Mouse (Mus musculus) hindbrain, embryonic 10.5 days (tissue): ENCODE measurements around the gene Plxnc1. TPM values are rescaled to one million over a fixed set of nuclear protein-coding genes. Genes with fewer than 3 reads are reported as not detected.

ENCODE experiments used
- DNase-seq: peaks from one replicate; pipeline ENCODE4 v3.0.0-alpha.2; 2017; ENCODE audit warnings: low spot score
- H3K27ac ChIP-seq: fragments of 300-500 bp; sonication (generic); 2 replicates; pipeline ENCODE4 v1.5.1; 2016; ENCODE audit warnings: mild to moderate bottlenecking, moderate library complexity
- H3K27me3 ChIP-seq: fragments of 300-500 bp; sonication (generic); 2 replicates; pipeline ENCODE4 v1.6.1; 2016; ENCODE audit warnings: mild to moderate bottlenecking; ENCODE audit not compliant: poor library complexity, insufficient read depth, severe bottlenecking
- H3K36me3 ChIP-seq: fragments of 300-500 bp; sonication (generic); 2 replicates; pipeline ENCODE4 v1.6.1; 2016; ENCODE audit warnings: mild to moderate bottlenecking, moderate library complexity
- H3K4me1 ChIP-seq: fragments of 300-500 bp; sonication (generic); replicated peaks from 2 replicates; pipeline ENCODE4 v1.6.1; 2016; ENCODE audit warnings: mild to moderate bottlenecking
- H3K4me3 ChIP-seq: fragments of 300-500 bp; sonication (generic); 2 replicates; pipeline ENCODE4 v1.5.1; 2016; ENCODE audit warnings: mild to moderate bottlenecking, moderate library complexity
- H3K9me3 ChIP-seq: fragments of 300-500 bp; sonication (generic); 2 replicates; pipeline ENCODE4 v1.6.1; 2016; ENCODE audit warnings: mild to moderate bottlenecking, moderate library complexity
- WGBS: fragments of 180-500 bp; shearing (Covaris S2); methylation state at CpG from one replicate; pipeline ENCODE4 v1.1.7; 2016; 5-methylcytosine and 5-hydroxymethylcytosine counted together
- polyA plus RNA-seq: library from polyadenylated mRNA; unstranded; fragments of >200 nt; fragmentation: Nextera tagmentation; extraction: Ambion mirVana; gene quantifications from 2 replicates; pipeline ENCODE4 v1.2.1, GENCODE M21; 2016

Gene Plxnc1
- polyA plus RNA-seq, 1 experiment from 2014 or later, result 1.5 TPM

GRCm38 (mm10) chr10:94818781-94819665 is 125.6 kb downstream of the Plxnc1 start:
- H3K4me1 ChIP-seq, result 0 out of 2 replicates have a peak, but pooled peaks cover 8% of the 10 kb centered on the region

DNA sequence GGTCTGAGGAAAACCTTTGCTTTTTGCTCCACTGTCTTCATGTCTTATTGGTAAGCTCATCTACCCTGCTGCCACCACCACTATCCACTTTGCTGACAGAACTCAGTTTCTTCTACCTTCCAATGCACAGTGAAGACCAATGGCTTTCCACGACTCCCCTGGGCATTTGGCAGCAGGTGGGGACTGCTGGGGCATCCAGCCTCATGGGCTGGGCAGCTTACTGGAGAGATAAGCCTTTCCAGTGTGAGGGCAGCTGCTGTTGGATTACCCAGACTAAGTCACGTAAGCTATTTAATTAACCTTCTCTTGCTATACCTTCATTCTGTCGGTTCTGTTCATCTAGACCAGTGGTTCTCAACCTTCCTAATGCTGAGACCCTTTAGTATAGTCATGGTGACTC is 126.5 kb downstream of the Plxnc1 start:
- 90% methylated on average over 3 of the region's 3 CpGs for WGBS
- no peak overlapping the region for H3K27ac ChIP-seq
- no peak for DNase-seq

More at GRCm38 (mm10) chr10:94818781-94819665, 125.6 kb downstream of the Plxnc1 start:
- Histone ChIP-seq H3K36me3 (no peaks in the 10 kb centered on the region), H3K4me3 (no peak overlapping the region), H3K27ac (no peak overlapping the region), H3K9me3 (no peaks in the 10 kb centered on the region), H3K27me3 (no peaks in the 10 kb centered on the region)
- no peak for DNase-seq
- 87% methylated on average over 17 of the region's 17 CpGs for WGBS

GRCm38 (mm10) chr10:94811907-94812851 is 132.5 kb downstream of the Plxnc1 start:
- Histone ChIP-seq H3K27ac (no peak overlapping the region; the same call in 1 of the 2 replicates), H3K4me3 (no peak overlapping the region), H3K27me3 (no peaks in the 10 kb centered on the region; the same call in 1 of the 2 replicates), H3K36me3 (no peaks in the 10 kb centered on the region), H3K9me3 (no peaks in the 10 kb centered on the region), H3K4me1 (peaks cover 24% of the 10 kb centered on the region)
- no peak for DNase-seq
- WGBS, result 66% methylated on average over 17 of the region's 17 CpGs

More for the DNA sequence above, 126.5 kb downstream of the Plxnc1 start:
- 0 out of 2 replicates have a peak, but pooled peaks cover 10% of the 10 kb centered on the region for H3K4me1 ChIP-seq
- H3K27me3 ChIP-seq, result no peaks in the 10 kb centered on the region
- H3K9me3 ChIP-seq, result no peaks in the 10 kb centered on the region
- no peaks in the 10 kb centered on the region for H3K36me3 ChIP-seq
- H3K4me3 ChIP-seq, result no peak overlapping the region

GRCm38 (mm10) chr10:94809946-94810472 is 134.6 kb downstream of the Plxnc1 start:
- peaks cover 24% of the 10 kb centered on the region for H3K4me1 ChIP-seq
- 46% methylated on average over 7 of the region's 7 CpGs for WGBS
- H3K27ac ChIP-seq, result no peak overlapping the region
- peak; percentile 23 for DNase-seq
- H3K4me3 ChIP-seq, result no peak overlapping the region
- no peaks in the 10 kb centered on the region for H3K36me3 ChIP-seq
- H3K27me3 ChIP-seq, result no peaks in the 10 kb centered on the region; the same call in 1 of the 2 replicates
- no peaks in the 10 kb centered on the region for H3K9me3 ChIP-seq

DNA sequence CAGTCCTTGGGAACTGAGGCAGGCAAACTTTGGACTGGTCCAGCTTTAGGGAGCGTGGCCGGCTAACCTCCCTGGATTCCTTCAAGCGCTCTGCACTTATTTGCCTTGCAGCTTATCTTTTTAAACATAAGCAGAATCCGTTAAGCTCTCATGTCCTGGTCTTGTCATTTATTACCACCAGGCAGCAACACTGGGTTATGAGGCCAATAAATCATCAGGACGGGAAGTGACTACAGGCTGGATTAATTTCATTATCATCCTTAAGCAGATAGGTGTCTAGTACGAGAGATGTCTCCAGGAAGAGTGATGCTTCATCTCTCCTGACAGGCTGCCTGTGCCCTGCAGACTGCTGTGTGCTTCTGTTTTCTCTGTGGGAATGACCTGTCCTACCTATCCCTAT is 136.4 kb downstream of the Plxnc1 start:
- H3K27me3 ChIP-seq, result no peaks in the 10 kb centered on the region; the same call in 1 of the 2 replicates
- no peaks in the 10 kb centered on the region for H3K36me3 ChIP-seq
- WGBS, result 86% methylated on average over 6 of the region's 6 CpGs
- H3K9me3 ChIP-seq, result no peaks in the 10 kb centered on the region
- no peak overlapping the region for H3K27ac ChIP-seq
- no peak for DNase-seq
- no peak overlapping the region for H3K4me3 ChIP-seq
- peaks cover 22% of the 10 kb centered on the region for H3K4me1 ChIP-seq

DNA sequence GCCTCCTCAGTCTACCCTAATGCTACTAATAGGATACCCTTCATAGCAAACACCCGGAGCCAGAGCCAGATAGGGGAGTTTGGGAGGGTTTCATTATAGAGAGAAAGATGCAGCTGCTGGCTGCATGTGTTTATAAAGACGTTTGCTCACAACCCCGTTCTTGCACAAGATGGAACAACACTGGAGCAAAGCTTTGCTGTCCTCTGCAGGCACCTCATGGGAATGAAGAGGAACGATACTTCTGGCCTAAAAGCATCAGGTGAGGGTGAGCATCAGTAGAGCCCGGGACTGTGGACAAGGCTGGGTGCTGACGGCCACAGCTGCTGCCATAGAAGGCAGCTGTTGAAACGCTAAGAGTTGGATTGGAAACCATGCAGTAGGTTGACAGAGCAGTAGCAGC is 137.3 kb downstream of the Plxnc1 start:
- Histone ChIP-seq H3K9me3 (no peaks in the 10 kb centered on the region), H3K36me3 (no peaks in the 10 kb centered on the region), H3K4me1 (peaks cover 18% of the 10 kb centered on the region), H3K4me3 (no peak overlapping the region), H3K27ac (no peak overlapping the region), H3K27me3 (no peaks in the 10 kb centered on the region; the same call in 1 of the 2 replicates)
- 80% methylated on average over 7 of the region's 7 CpGs for WGBS
- DNase-seq, result no peak

DNA sequence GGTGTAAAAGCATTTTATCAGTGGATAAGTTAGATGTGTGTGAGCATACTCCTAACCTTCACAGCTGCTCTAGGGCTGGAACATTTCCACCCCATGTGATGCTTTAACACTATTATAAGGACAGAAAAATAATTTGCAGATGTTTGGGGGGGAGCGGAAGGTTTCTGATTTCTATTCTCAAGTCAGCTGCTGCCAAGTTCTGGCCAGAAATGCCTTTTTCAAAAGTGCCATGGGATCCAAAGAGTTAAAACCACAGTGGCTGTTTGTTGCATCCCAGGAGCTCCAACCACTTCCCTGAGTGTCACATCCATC is 139.8 kb downstream of the Plxnc1 start:
- WGBS, result 90% methylated on average over 1 of the region's 1 CpGs
- Histone ChIP-seq H3K36me3 (no peaks in the 10 kb centered on the region), H3K4me1 (peaks cover 9% of the 10 kb centered on the region; the same call in 1 of the 2 replicates), H3K27me3 (no peaks in the 10 kb centered on the region; the same call in 1 of the 2 replicates), H3K9me3 (no peaks in the 10 kb centered on the region), H3K27ac (no peak overlapping the region), H3K4me3 (no peak overlapping the region)
- DNase-seq, result no peak

- no peak for DNase-seq
- H3K36me3 ChIP-seq, result 0 out of 2 replicates have a peak, but pooled peaks cover 4% of the 10 kb centered on the region
- 86% methylated on average over 10 of the region's 10 CpGs for WGBS
- H3K4me3 ChIP-seq, result no peak overlapping the region
- no peaks in the 10 kb centered on the region; the same call in 1 of the 2 replicates for H3K27me3 ChIP-seq
- no peak overlapping the region for H3K27ac ChIP-seq
- H3K9me3 ChIP-seq, result no peaks in the 10 kb centered on the region
- H3K4me1 ChIP-seq, result peaks cover 7% of the 10 kb centered on the region; the same call in 1 of the 2 replicates
These were observed 140.4 kb downstream of the Plxnc1 start for GRCm38 (mm10) chr10:94804029-94804908.

DNA sequence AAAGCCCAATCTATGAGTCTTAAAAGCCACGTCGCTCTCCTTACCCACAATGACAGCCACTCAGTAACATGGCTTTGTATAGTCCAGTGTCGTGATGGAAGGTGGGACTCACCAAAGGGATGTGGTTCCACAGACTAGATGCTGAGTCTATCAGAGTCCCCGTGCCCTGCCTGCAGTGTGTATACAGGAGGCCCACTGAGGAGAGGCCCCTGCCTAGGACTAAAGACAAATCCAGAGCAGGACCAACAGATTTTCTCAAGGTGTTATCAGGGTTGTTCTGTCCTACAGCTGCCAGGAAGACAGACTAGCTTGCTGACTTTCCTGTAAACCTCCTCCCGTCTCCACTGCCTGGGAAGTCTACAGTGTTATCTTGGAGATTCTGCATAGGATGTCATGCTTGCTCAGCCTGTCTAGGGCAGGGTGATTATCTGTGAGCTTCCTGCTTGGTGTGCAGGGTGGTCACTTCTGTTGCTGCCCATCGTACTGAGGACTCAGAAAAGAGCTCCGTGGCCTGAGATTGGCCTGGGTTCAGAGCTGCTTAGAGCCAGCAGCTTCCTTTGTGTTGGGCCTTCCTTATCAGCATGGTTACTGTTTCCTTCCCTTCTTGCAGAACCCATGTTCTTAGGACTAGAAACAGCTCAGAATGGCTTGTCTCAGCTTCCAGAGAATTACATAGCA is 143.8 kb downstream of the Plxnc1 start:
- no peaks in the 10 kb centered on the region for H3K27me3 ChIP-seq
- DNase-seq, result no peak
- H3K4me3 ChIP-seq, result no peak overlapping the region
- 0 out of 2 replicates have a peak, but pooled peaks cover 3% of the 10 kb centered on the region for H3K4me1 ChIP-seq
- H3K36me3 ChIP-seq, result peaks cover 32% of the 10 kb centered on the region
- WGBS, result 88% methylated on average over 7 of the region's 7 CpGs
- no peaks in the 10 kb centered on the region for H3K9me3 ChIP-seq
- no peak overlapping the region for H3K27ac ChIP-seq

- Histone ChIP-seq H3K4me3 (no peak overlapping the region), H3K9me3 (no peaks in the 10 kb centered on the region), H3K36me3 (peaks cover 41% of the 10 kb centered on the region), H3K27ac (no peak overlapping the region), H3K27me3 (no peaks in the 10 kb centered on the region), H3K4me1 (0 out of 2 replicates have a peak, but pooled peaks cover 3% of the 10 kb centered on the region)
- WGBS, result 32% methylated on average over 2 of the region's 2 CpGs
- DNase-seq, result no peak
These were observed 145.0 kb downstream of the Plxnc1 start for GRCm38 (mm10) chr10:94799485-94800239.

- no peak overlapping the region for H3K27ac ChIP-seq
- 0 out of 2 replicates have a peak, but pooled peaks cover 3% of the 10 kb centered on the region for H3K4me1 ChIP-seq
- H3K4me3 ChIP-seq, result no peak overlapping the region
- DNase-seq, result no peak
- H3K36me3 ChIP-seq, result peaks cover 52% of the 10 kb centered on the region
- H3K9me3 ChIP-seq, result no peaks in the 10 kb centered on the region
- H3K27me3 ChIP-seq, result no peaks in the 10 kb centered on the region
- 87% methylated on average over 5 of the region's 5 CpGs for WGBS
These were observed 146.5 kb downstream of the Plxnc1 start for GRCm38 (mm10) chr10:94798128-94798527.
